Mouse (Mus musculus) MEL (cell line): Measurements from ENCODE around the gene Chrnd.

Experiments
- CTCF ChIP-seq, 3 experiments: IDR thresholded peaks in 2 of 3; conservative IDR thresholded peaks in 1 of 3; 2 replicates each; pipeline ENCODE4 v1.5.1; 2011 to 2012; ENCODE audit warnings: low read length in 3 of 3, low read depth in 2 of 3, mild to moderate bottlenecking in 2 of 3, improper control_type of control experiment in 1 of 3, inconsistent platforms in 1 of 3, mixed read lengths in 1 of 3, moderate library complexity in 1 of 3; ENCODE audit not compliant: control insufficient read depth in 1 of 3, insufficient read depth in 1 of 3, poor library complexity in 1 of 3, severe bottlenecking in 1 of 3
- GABPA ChIP-seq: IDR thresholded peaks from 2 replicates; pipeline ENCODE4 v1.6.1; 2012; ENCODE audit warnings: low read depth, mild to moderate bottlenecking, inconsistent platforms, low read length, improper control_type of control experiment, moderate library complexity
- HCFC1 ChIP-seq: IDR thresholded peaks from 2 replicates; pipeline ENCODE4 v1.6.1; 2012; ENCODE audit warnings: low read depth, mild to moderate bottlenecking, inconsistent platforms, low read length, improper control_type of control experiment, moderate library complexity

DNA sequence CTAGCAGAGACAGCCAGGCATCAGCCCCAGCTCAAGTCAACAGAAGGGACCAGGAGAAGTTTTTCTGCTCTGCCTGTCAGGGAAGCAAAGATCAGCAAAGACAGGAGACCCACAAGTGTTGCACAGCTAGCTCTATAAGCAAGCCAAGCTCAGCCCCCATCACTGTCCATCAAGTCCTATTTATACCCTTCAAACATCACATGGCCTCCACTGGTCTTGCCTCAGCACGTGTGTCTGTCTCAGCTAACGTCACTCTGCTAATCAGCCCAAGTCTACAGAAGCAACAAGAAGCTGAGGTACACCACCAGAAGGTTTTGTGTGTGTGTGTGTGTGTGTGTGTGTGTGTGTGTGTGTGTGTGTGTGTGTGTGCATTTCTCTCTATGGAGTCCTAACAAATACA is 10.4 kb downstream of the Chrnd start:
- TF ChIP-seq CTCF (IDR thresholded peaks at IDR 0.05 in 2 of 3, conservative IDR thresholded peaks at IDR 0.05 in 1 of 3; ENCODE audit: control insufficient read depth in 1 of 3, insufficient read depth in 1 of 3, low read depth in 2 of 3, low read length in 3 of 3, poor library complexity in 1 of 3, severe bottlenecking in 1 of 3) (no peak), HCFC1 (no peak), GABPA (no peak)
